Mouse (Mus musculus): ENCODE data around the gene Limk2. TPM values are rescaled to one million over a fixed set of nuclear protein-coding genes. Genes with fewer than 3 reads are reported as not detected.

Gene Limk2
- polyA plus RNA-seq, 1 experiment from 2014 or later, result 58.1 TPM

DNA sequence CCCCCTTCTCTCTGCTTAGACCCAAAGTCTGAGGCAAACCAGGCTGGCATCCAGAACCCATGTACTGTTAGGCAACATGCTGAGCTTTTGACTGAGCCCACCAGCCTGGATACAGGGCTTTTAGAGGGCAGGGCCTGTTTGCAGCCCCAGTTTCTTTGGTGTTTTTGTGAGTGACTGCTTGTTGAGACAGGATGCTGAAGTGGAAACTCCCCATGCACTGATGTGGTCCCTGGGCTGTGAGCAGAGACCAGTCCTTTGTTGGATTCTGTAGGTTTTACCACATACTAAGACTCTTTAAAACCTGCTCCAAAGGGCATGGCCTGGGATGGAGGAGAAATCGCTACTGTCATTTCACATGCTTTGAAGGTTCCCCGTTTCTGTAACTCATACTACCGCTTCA is 64.1 kb downstream of the Limk2 start:
- ATAC-seq (ENCODE audit: insufficient number of reproducible peaks, insufficient read depth, low FRiP score, low read depth), result no peak
- WGBS, result 83% methylated on average over 3 of the region's 3 CpGs
- H3K27me3 ChIP-seq (ENCODE audit: control insufficient read depth, insufficient read depth, low read length), result no peaks in the 10 kb centered on the region
- H3K4me1 ChIP-seq (ENCODE audit: control insufficient read depth in 2 of 2, insufficient read depth in 2 of 2, low read length in 2 of 2), result peaks cover 24% of the 10 kb centered on the region in 2 experiments
- no peak overlapping the region for H3K27ac ChIP-seq (replicated peaks in 1 of 2; ENCODE audit: control insufficient read depth in 1 of 2, insufficient read depth in 1 of 2, low read depth in 2 of 2, low read length in 2 of 2)
- no peak overlapping the region for H3K4me3 ChIP-seq (ENCODE audit: control insufficient read depth in 1 of 2, insufficient read depth in 1 of 2, low read depth in 1 of 2, low read length in 2 of 2)
- H3K36me3 ChIP-seq (ENCODE audit: control insufficient read depth, insufficient read depth, low read length), result peaks cover 71% of the 10 kb centered on the region
- no peak overlapping the region for H3K4me2 ChIP-seq (ENCODE audit: low read length)
- H3K9ac ChIP-seq (ENCODE audit: low read length), result no peak overlapping the region
- no peaks in the 10 kb centered on the region for H3K9me3 ChIP-seq (ENCODE audit: control insufficient read depth, low read length)

- H3K9me3 ChIP-seq (ENCODE audit: control insufficient read depth, low read length), result no peaks in the 10 kb centered on the region
- no peaks in the 10 kb centered on the region for H3K27me3 ChIP-seq (ENCODE audit: control insufficient read depth, insufficient read depth, low read length)
- no peak overlapping the region for H3K27ac ChIP-seq (replicated peaks in 1 of 2; ENCODE audit: control insufficient read depth in 1 of 2, insufficient read depth in 1 of 2, low read depth in 2 of 2, low read length in 2 of 2)
- no peak overlapping the region for H3K4me3 ChIP-seq (ENCODE audit: control insufficient read depth in 1 of 2, insufficient read depth in 1 of 2, low read depth in 1 of 2, low read length in 2 of 2)
- no peak for ATAC-seq (ENCODE audit: insufficient number of reproducible peaks, insufficient read depth, low FRiP score, low read depth)
- H3K4me1 ChIP-seq (ENCODE audit: control insufficient read depth in 2 of 2, insufficient read depth in 2 of 2, low read length in 2 of 2), result peaks cover 12 to 16% of the 10 kb centered on the region in 2 experiments
- 77% methylated on average over 5 of the region's 5 CpGs for WGBS
- H3K36me3 ChIP-seq (ENCODE audit: control insufficient read depth, insufficient read depth, low read length), result peaks cover 58% of the 10 kb centered on the region
- H3K4me2 ChIP-seq (ENCODE audit: low read length), result no peak overlapping the region
- no peak overlapping the region for H3K9ac ChIP-seq (ENCODE audit: low read length)
Observed at GRCm38 (mm10) chr11:3341476-3341875, 67.5 kb downstream of the Limk2 start.

DNA sequence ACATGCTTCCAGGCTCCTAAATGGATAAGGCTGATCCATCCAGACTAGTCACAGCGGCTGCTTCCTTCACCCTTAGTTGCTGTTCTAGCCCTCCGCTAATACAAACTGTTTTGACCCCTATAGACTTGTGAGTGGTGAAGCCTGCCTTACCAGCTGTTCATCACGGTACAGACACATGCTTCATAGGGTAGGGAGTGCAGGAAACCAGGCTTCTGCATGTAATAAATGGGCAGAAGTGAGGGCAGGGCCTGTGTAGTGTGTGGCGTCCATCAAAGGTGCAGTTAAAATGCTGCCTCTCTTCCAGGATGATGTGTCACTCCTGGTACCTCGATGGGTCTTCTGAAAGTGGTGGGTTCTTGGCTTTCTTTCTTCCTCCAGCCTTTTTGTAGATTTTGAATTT is 71.0 kb downstream of the Limk2 start:
- Histone ChIP-seq H3K9ac (ENCODE audit: low read length) (peak overlapping the region; percentile 62), H3K4me1 (ENCODE audit: control insufficient read depth in 2 of 2, insufficient read depth in 2 of 2, low read length in 2 of 2) (peaks cover 30 to 38% of the 10 kb centered on the region in 2 experiments), H3K36me3 (ENCODE audit: control insufficient read depth, insufficient read depth, low read length) (peaks cover 39% of the 10 kb centered on the region), H3K9me3 (ENCODE audit: control insufficient read depth, low read length) (no peaks in the 10 kb centered on the region), H3K4me2 (ENCODE audit: low read length) (no peak overlapping the region), H3K27ac (replicated peaks in 1 of 2; ENCODE audit: control insufficient read depth in 1 of 2, insufficient read depth in 1 of 2, low read depth in 2 of 2, low read length in 2 of 2) (peak overlapping the region; percentile 75 to 85), H3K4me3 (ENCODE audit: control insufficient read depth in 1 of 2, insufficient read depth in 1 of 2, low read depth in 1 of 2, low read length in 2 of 2) (no peak overlapping the region), H3K27me3 (ENCODE audit: control insufficient read depth, insufficient read depth, low read length) (no peaks in the 10 kb centered on the region)
- 54% methylated on average over 5 of the region's 5 CpGs for WGBS
- no peak for ATAC-seq (ENCODE audit: insufficient number of reproducible peaks, insufficient read depth, low FRiP score, low read depth)

DNA sequence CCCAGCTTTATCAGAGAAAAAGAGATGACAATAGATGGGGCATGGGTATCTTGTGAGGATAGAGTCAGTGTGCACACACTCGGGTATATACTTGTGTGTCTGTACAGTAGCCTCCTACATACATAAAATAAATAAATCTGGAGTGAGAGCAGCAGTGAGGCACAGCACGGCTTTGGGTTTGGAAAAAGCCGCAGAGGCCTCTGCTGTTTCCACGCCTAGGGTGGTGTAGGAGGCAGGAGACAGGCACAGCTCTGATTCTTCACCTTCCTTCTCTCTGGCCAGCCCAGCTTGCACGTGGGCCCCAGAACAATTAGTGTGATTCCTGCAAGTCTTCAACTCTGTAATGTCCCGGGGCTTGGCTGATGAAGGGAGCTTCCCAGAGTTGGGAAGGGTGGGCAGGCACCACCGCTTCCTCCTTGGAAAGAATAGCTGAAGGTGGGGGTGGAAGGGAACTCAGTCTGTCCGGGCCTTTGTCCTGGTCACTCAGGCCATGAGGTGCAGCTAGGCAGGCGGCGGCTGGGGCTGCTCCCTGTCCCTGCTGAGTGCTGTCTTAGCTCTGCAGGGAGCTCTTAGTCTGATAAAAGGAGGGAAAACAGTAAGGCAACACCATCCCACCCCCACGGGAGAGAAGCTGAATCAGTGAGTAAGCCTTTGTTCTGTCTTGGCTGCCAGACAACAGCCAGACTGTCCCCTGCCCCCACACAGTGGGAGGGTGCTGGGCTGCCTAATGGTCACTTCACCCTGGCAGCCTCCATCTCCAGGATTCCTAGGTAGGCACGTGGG is 71.6 kb downstream of the Limk2 start:
- H3K4me2 ChIP-seq (ENCODE audit: low read length), result peak overlapping the region; percentile 11; the same call in 1 of the 2 replicates

GRCm38 (mm10) chr11:3336602-3337001 is 72.4 kb downstream of the Limk2 start:
- H3K36me3 ChIP-seq (ENCODE audit: control insufficient read depth, insufficient read depth, low read length), result peaks cover 29% of the 10 kb centered on the region
- H3K27ac ChIP-seq (replicated peaks in 1 of 2; ENCODE audit: control insufficient read depth in 1 of 2, insufficient read depth in 1 of 2, low read depth in 2 of 2, low read length in 2 of 2), result peak overlapping the region in 1 of 2 experiments; percentile 85; a peak in 1 of 4 replicates
- H3K27me3 ChIP-seq (ENCODE audit: control insufficient read depth, insufficient read depth, low read length), result no peaks in the 10 kb centered on the region
- no peak for ATAC-seq (ENCODE audit: insufficient number of reproducible peaks, insufficient read depth, low FRiP score, low read depth)
- H3K4me3 ChIP-seq (ENCODE audit: control insufficient read depth in 1 of 2, insufficient read depth in 1 of 2, low read depth in 1 of 2, low read length in 2 of 2), result no peak overlapping the region
- H3K4me1 ChIP-seq (ENCODE audit: control insufficient read depth in 2 of 2, insufficient read depth in 2 of 2, low read length in 2 of 2), result peaks cover 39 to 51% of the 10 kb centered on the region in 2 experiments
- 77% methylated on average over 3 of the region's 3 CpGs for WGBS
- H3K9me3 ChIP-seq (ENCODE audit: control insufficient read depth, low read length), result no peaks in the 10 kb centered on the region
- no peak overlapping the region for H3K4me2 ChIP-seq (ENCODE audit: low read length)
- H3K9ac ChIP-seq (ENCODE audit: low read length), result no peak overlapping the region

More for the DNA sequence above, 71.6 kb downstream of the Limk2 start:
- WGBS, result 9% methylated on average over 12 of the region's 12 CpGs
- Histone ChIP-seq H3K4me3 (ENCODE audit: control insufficient read depth in 1 of 2, insufficient read depth in 1 of 2, low read depth in 1 of 2, low read length in 2 of 2) (no peak overlapping the region), H3K27ac (replicated peaks in 1 of 2; ENCODE audit: control insufficient read depth in 1 of 2, insufficient read depth in 1 of 2, low read depth in 2 of 2, low read length in 2 of 2) (peak overlapping the region; percentile 75 to 85), H3K9ac (ENCODE audit: low read length) (peak overlapping the region; percentile 62), H3K4me1 (ENCODE audit: control insufficient read depth in 2 of 2, insufficient read depth in 2 of 2, low read length in 2 of 2) (peaks cover 34 to 44% of the 10 kb centered on the region in 2 experiments), H3K27me3 (ENCODE audit: control insufficient read depth, insufficient read depth, low read length) (no peaks in the 10 kb centered on the region), H3K9me3 (ENCODE audit: control insufficient read depth, low read length) (no peaks in the 10 kb centered on the region), H3K36me3 (ENCODE audit: control insufficient read depth, insufficient read depth, low read length) (peaks cover 36% of the 10 kb centered on the region)
- peak; percentile 49 for ATAC-seq (ENCODE audit: insufficient number of reproducible peaks, insufficient read depth, low FRiP score, low read depth)

GRCm38 (mm10) chr11:3335651-3336216 is 73.3 kb downstream of the Limk2 start:
- peaks cover 23% of the 10 kb centered on the region for H3K36me3 ChIP-seq (ENCODE audit: control insufficient read depth, insufficient read depth, low read length)
- peak overlapping the region; percentile 1 to 62 for H3K27ac ChIP-seq (replicated peaks in 1 of 2; ENCODE audit: control insufficient read depth in 1 of 2, insufficient read depth in 1 of 2, low read depth in 2 of 2, low read length in 2 of 2)
- no peak for ATAC-seq (ENCODE audit: insufficient number of reproducible peaks, insufficient read depth, low FRiP score, low read depth)
- no peak overlapping the region for H3K9ac ChIP-seq (ENCODE audit: low read length)
- H3K27me3 ChIP-seq (ENCODE audit: control insufficient read depth, insufficient read depth, low read length), result no peaks in the 10 kb centered on the region
- H3K9me3 ChIP-seq (ENCODE audit: control insufficient read depth, low read length), result no peaks in the 10 kb centered on the region
- H3K4me3 ChIP-seq (ENCODE audit: control insufficient read depth in 1 of 2, insufficient read depth in 1 of 2, low read depth in 1 of 2, low read length in 2 of 2), result no peak overlapping the region
- H3K4me1 ChIP-seq (ENCODE audit: control insufficient read depth in 2 of 2, insufficient read depth in 2 of 2, low read length in 2 of 2), result peaks cover 40 to 55% of the 10 kb centered on the region in 2 experiments
- peak overlapping the region; percentile 15; the same call in 1 of the 2 replicates for H3K4me2 ChIP-seq (ENCODE audit: low read length)
- 18% methylated on average over 11 of the region's 11 CpGs for WGBS

- Histone ChIP-seq H3K4me1 (ENCODE audit: control insufficient read depth in 2 of 2, insufficient read depth in 2 of 2, low read length in 2 of 2) (peaks cover 42 to 61% of the 10 kb centered on the region in 2 experiments), H3K9ac (ENCODE audit: low read length) (no peak overlapping the region), H3K36me3 (ENCODE audit: control insufficient read depth, insufficient read depth, low read length) (peaks cover 23% of the 10 kb centered on the region), H3K9me3 (ENCODE audit: control insufficient read depth, low read length) (no peaks in the 10 kb centered on the region), H3K4me3 (ENCODE audit: control insufficient read depth in 1 of 2, insufficient read depth in 1 of 2, low read depth in 1 of 2, low read length in 2 of 2) (no peak overlapping the region), H3K27ac (replicated peaks in 1 of 2; ENCODE audit: control insufficient read depth in 1 of 2, insufficient read depth in 1 of 2, low read depth in 2 of 2, low read length in 2 of 2) (peak overlapping the region in 1 of 2 experiments; percentile 62; a peak in 2 of 4 replicates), H3K4me2 (ENCODE audit: low read length) (no peak overlapping the region), H3K27me3 (ENCODE audit: control insufficient read depth, insufficient read depth, low read length) (no peaks in the 10 kb centered on the region)
- ATAC-seq (ENCODE audit: insufficient number of reproducible peaks, insufficient read depth, low FRiP score, low read depth), result no peak
- WGBS, result 36% methylated on average over 9 of the region's 9 CpGs
Observed at GRCm38 (mm10) chr11:3334711-3335316, 74.2 kb downstream of the Limk2 start.

Measured in heart, embryonic 14.5 days (tissue).